Mouse (Mus musculus): ENCODE data around the gene Stk35. TPM values are rescaled to one million over a fixed set of nuclear protein-coding genes. Genes with fewer than 3 reads are reported as not detected.

Stk35 gene
- polyA plus RNA-seq (2012): 7.7 and 11.9 TPM in 2 replicates

- TF ChIP-seq GATA1 (IDR thresholded peaks at IDR 0.05; ENCODE audit: low read length): no peak
Observed at GRCm38 (mm10) chr2:129800271-129800903, at the start of gene Stk35. TSS of gene Stk35 (plus strand) at chr2:129800517.

- no peak for TF ChIP-seq GATA1 (IDR thresholded peaks at IDR 0.05; ENCODE audit: low read length)
Observed at GRCm38 (mm10) chr2:129782046-129782445, 18.3 kb upstream of the Stk35 start.

GRCm38 (mm10) chr2:129796501-129796900 lies 3.8 kb upstream of the Stk35 start:
- no peak for TF ChIP-seq GATA1 (IDR thresholded peaks at IDR 0.05; ENCODE audit: low read length)

- TF ChIP-seq GATA1 (IDR thresholded peaks at IDR 0.05; ENCODE audit: low read length): no peak
Observed at GRCm38 (mm10) chr2:129797709-129798108, 2.6 kb upstream of the Stk35 start.

GRCm38 (mm10) chr2:129798410-129798809 lies 1.9 kb upstream of the Stk35 start:
- TF ChIP-seq GATA1 (IDR thresholded peaks at IDR 0.05; ENCODE audit: low read length): no peak

- TF ChIP-seq GATA1 (IDR thresholded peaks at IDR 0.05; ENCODE audit: low read length): no peak
Observed at GRCm38 (mm10) chr2:129800904-129801230, 550 bp downstream of the Stk35 start.

- TF ChIP-seq GATA1 (IDR thresholded peaks at IDR 0.05; ENCODE audit: low read length): no peak
Observed at GRCm38 (mm10) chr2:129801231-129802029, 1.1 kb downstream of the Stk35 start.

- no peak for TF ChIP-seq GATA1 (IDR thresholded peaks at IDR 0.05; ENCODE audit: low read length)
Observed at GRCm38 (mm10) chr2:129805486-129805885, 5.2 kb downstream of the Stk35 start.

- no peak for TF ChIP-seq GATA1 (IDR thresholded peaks at IDR 0.05; ENCODE audit: low read length)
Observed at GRCm38 (mm10) chr2:129806486-129806885, 6.2 kb downstream of the Stk35 start.

GRCm38 (mm10) chr2:129810563-129810962 lies 10.2 kb downstream of the Stk35 start:
- TF ChIP-seq GATA1 (IDR thresholded peaks at IDR 0.05; ENCODE audit: low read length): no peak

- no peak for TF ChIP-seq GATA1 (IDR thresholded peaks at IDR 0.05; ENCODE audit: low read length)
Observed at GRCm38 (mm10) chr2:129814033-129814432, 13.7 kb downstream of the Stk35 start.

GRCm38 (mm10) chr2:129815076-129815475 lies 14.8 kb downstream of the Stk35 start:
- no peak for TF ChIP-seq GATA1 (IDR thresholded peaks at IDR 0.05; ENCODE audit: low read length)

GRCm38 (mm10) chr2:129817603-129818257 lies 17.4 kb downstream of the Stk35 start:
- no peak for TF ChIP-seq GATA1 (IDR thresholded peaks at IDR 0.05; ENCODE audit: low read length)

- no peak for TF ChIP-seq GATA1 (IDR thresholded peaks at IDR 0.05; ENCODE audit: low read length)
Observed at GRCm38 (mm10) chr2:129818868-129819267, 18.6 kb downstream of the Stk35 start.

GRCm38 (mm10) chr2:129819531-129819930 lies 19.2 kb downstream of the Stk35 start:
- no peak for TF ChIP-seq GATA1 (IDR thresholded peaks at IDR 0.05; ENCODE audit: low read length)

GRCm38 (mm10) chr2:129819951-129820350 lies 19.6 kb downstream of the Stk35 start:
- TF ChIP-seq GATA1 (IDR thresholded peaks at IDR 0.05; ENCODE audit: low read length): no peak

All from G1E-ER4 (cell line).